Mouse (Mus musculus): ENCODE measurements around the gene Stx8.

Gene Stx8

DNA sequence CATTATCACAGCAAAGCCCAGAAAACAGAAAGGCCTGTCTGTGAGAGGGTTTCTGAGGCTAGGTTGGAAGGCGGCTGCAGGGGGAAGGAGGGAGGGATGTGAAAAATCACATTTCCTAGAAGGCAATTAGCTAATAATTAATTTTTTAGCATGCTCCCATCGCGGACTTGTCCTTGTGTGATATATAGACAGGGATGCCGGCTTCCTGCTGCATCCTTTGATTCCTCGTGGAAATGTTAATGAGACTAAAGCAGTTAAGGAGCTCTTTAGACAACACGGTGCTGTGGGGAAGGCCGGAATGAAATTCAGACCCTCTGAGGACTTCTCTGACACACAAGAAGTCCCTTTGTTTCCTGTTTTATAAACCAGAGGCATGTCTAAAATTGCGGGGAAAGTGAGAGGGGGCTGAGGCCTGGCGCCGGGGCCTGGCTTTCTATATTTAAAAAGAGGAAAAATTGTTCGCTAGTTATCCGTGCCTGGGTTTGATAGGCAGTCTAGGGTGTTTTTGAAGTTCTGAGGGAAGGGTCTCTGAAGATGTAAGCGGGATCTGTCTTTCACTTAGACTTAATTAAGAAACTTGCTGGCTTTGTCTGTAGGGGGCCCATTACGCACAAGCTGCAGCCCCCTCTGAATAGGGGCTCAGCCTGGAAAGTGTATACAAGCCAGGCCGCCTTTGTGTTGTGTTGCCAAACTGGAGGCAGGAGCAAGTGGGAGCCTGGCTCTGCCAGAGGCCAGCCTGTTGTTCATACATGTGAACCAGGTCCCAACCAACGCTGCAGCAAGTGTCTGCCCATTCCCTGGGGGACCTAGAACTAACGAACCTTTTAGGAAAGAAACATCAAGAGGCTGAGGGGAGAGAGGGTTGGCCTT is 179.8 kb downstream of the Stx8 start:
- DNase-seq (ENCODE audit: low spot score) = no peak

DNA sequence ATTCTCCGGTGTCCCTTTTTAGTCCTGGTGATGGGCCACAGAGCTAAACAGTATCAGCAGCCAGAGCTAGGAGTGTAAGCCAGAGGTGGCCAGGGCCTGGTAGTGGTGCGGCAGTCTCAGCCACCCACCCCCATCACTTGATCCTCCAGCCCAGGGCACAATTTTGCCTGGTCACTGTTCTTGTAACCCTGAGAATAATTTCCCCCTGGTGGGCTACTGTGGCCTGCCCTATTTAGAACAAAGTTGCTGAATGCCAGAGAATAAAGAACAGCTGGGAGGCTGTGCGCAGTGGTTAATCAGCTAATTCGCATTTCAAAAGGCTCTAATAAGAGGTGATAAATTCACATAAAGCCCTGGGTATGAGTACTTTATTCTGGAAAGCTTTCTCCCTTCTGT is 180.5 kb downstream of the Stx8 start:
- DNase-seq (ENCODE audit: low spot score) = no peak

DNA sequence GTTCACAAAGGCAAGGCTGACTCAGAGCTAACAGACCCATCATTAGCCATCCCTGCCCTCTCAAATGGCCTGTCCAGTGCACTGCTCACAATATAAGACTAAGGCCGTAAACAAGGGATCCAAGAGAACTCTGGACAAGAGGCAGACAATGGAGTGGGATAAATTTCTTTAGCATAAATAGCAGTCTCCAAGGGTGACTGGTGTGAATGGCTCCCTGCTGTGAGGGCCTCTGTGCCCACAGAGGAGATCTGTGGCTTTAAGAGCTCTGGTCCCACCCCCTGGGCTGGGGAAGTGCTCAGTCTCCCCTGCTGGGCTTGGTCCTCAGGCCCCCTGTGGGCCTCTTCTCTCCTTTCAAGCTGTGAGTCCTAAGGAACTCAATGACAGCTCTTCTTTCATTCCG is 184.9 kb downstream of the Stx8 start:
- DNase-seq (ENCODE audit: low spot score) = no peak

DNA sequence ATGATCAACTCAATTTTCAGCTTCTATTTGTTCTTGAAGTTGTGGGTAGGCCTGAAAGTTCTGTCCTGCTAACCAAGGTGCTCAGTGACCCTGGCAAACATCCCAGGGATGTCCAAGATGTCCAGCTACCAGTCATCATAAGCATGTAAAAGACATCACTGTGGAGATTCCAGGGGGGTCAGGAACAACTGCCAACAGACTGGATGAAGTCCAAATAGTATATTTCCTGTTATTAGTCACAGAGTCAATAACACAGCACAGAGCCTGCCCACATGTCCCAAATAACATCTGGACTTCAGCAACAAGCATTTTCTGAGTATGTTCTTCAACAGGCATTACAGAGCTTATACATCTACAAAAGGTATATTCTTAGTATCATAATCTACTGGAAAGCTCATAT is 189.8 kb downstream of the Stx8 start:
- no peak for DNase-seq (ENCODE audit: low spot score)

DNA sequence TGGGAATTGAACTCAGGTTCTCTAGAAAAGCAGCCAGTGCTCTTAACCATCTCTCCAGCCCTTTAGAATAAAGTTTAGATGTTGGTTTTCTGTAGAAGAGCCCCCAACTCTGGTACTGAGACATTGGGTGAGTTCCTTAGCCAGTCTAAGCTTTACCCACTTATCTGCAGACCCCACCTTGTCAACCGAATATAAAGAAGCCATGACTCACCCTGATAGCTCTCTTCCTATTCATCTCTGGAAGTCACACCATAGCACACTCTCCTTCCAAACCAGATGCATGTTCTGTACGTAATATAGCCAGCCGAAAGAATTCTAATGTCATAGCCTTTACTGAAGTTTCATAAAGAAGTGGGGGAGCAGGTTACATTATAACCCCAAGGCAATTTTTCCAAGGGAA is 192.2 kb downstream of the Stx8 start:
- no peak for DNase-seq (ENCODE audit: low spot score)

DNA sequence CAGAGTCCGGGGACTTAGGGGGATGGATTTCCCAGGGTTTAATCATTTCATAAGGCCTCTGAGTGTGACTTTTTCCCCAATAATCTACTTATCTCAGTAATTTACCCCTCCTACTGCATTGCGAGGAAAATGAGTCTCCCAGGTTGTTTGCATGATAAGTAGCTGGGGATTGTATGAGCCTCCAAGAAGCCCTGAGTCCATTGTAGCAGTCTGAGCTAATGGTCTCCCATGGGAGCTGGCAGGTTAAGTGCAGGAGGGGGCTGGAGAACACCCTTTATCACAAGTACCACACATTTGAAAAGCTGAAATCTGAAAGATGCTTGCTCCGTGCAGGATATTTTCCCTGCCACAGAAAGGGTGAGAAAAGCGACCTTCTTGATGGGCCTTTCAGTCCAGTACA is 193.9 kb downstream of the Stx8 start:
- DNase-seq (ENCODE audit: low spot score) = no peak

DNA sequence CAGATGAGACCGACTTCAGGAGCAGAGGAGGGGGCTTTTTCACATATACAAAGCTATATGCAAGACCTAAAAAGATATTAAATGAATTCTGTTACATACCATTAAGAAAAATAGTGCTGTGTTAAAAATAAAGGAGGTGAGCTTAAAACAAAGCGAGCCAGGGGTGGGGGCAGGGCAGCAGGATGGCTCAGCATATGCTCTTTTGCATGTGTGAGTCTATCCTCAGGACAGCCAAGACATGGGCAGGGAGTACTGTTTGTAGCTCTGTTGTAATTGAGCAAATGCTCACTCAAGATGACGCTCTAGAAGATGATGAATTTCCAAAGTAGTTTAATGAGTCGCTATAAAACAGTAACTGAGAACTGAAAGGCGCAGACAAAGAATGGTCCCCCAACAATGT is 198.4 kb downstream of the Stx8 start:
- DNase-seq (ENCODE audit: low spot score) = no peak

DNA sequence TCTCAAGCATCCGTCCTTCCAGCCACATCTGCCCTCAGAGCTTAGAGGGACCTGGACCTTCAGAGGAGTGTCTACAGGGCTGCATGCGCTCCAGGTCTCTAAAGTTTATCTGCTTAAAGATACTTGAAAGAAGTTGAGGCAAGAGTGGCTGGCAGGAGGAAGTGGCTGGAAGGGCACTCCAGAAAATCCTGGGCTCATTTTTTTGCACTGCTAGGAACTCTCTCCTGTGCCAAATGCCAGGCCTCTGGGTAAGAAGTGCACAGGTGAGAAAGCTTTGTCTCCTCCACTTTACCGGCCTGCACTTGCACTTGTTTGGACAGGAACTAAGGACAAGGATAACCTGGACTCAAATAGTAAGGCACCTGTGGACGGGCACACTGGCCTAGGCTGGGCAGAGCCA is 202.4 kb downstream of the Stx8 start:
- no peak for DNase-seq (ENCODE audit: low spot score)

DNA sequence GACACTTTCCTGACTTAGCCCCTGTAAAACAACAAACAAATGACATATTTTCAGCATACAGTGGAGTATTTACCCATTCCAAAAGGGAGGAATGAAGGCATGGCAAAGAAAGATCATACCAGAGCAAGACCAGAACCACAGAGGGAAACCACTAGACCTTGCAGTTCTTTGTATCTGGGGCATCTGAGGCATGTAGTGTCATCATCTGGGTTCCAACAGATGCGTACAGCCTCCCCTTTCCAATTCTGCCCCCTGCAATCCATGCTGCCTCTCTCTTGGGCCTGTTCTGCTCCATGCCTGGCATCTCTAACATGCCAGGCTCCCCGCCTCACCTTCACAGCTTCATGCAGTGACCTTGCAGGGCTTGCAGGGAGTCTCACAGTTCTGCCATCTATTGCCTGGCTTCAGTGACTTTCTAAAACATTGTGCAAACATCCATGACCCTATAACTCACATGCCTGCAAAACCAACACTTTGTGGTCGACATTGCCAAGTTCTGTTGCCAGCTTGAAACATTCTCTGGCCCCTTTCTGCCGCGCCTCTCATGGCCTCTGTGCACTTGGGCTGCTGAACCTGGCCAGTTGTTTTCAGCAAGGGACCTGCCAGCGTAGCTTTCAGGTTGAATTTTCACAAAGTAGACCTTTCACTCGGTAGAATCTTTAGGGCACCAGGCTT is 206.1 kb downstream of the Stx8 start:
- DNase-seq (ENCODE audit: low spot score) = no peak

DNA sequence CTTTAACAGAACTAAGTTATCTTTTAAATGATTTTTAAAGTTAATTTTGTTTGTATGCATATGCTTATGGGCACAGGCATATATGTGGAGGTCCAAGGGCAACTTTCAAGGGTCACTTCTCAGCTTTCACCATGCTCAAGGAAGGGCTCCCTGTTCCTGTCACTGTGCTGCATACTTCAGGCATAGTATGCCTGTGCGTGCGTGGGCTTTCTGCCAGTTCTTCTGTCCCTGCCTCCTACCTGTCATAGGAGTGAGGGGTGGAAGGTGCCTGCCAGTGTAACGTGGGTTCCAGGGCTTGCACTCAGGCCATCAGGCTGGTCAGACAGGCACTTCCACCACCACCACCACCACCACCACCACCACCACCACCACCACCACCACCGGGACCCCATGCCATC is 206.7 kb downstream of the Stx8 start:
- DNase-seq (ENCODE audit: low spot score) = no peak

DNA sequence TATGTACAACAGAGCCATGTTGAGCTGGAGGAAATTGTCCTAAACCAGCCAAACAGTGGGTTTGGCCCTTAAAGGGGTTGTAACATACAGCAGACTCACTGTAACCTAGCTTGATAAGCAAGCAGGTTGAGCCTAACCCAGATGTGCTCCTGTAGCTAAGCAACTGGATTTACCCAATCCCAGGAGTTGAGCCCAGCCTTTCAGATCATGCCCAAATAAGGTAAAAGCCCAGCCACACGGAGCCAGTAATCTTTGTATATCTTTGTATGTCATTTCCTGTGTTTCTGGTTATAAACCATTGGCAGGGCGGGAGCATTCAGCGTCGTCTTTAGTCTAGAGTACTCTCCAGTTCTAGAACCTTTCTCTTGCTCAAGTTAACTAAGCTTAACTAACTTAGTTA is 210.6 kb downstream of the Stx8 start:
- DNase-seq (ENCODE audit: low spot score) = no peak

DNA sequence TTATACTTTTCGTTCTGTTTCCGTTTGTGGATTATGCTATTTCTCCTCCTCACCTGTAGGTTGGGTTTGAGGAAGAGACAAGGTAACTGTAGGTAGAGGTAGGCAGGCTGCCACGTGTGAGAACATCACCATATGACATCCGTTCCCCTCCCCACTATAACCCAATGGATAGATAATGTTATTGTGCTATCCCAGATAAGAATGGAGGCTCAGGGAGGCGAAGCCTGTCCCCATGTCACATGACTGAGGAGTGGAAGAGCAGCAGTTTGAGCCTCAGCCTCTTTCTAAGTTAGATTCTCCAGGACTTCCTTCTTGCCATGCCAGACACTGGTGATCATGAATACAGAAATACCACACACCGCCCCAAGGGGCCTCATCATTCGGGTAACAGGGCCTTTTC is 211.4 kb downstream of the Stx8 start:
- DNase-seq (ENCODE audit: low spot score) = no peak

DNA sequence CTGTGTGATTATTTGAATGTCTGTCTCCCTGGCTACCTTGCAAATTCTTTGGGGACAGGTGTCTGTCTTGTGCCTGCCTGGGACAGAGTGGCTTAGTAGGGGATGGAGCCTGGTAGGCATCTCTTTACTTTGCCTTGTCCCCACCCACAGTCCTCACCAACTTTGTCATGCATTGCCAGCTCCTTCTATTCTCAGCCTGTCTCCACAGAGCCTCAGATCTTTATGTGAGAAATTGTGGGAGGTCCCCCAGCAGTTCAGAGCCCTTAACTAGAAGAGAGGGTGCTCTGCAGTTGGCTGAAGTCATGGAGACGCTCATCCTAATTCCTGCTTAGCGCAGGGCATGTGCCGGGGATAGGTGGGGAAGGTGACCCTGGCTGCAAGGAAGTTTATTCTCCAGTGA is 219.7 kb downstream of the Stx8 start:
- DNase-seq (ENCODE audit: low spot score) = no peak

DNA sequence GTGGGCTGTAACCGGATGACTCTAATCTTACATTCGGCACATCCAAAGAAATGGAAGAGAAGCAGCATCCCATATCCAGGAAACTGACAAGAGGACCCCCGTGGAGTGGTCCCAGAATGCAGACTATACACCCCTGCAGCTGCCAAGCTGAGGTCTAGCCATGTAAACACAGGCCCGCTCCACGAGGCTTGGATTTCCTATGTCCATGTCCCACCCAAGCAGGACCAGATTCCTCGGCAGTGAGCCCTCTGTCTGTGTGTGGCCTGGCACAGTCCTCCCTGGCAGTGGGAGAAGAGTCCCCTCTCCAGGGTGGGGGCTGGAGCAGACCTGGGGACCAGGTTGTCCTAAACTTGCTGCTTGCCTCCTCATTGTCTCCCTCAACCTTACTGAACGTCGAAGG is 221.2 kb downstream of the Stx8 start:
- no peak for DNase-seq (ENCODE audit: low spot score)

DNA sequence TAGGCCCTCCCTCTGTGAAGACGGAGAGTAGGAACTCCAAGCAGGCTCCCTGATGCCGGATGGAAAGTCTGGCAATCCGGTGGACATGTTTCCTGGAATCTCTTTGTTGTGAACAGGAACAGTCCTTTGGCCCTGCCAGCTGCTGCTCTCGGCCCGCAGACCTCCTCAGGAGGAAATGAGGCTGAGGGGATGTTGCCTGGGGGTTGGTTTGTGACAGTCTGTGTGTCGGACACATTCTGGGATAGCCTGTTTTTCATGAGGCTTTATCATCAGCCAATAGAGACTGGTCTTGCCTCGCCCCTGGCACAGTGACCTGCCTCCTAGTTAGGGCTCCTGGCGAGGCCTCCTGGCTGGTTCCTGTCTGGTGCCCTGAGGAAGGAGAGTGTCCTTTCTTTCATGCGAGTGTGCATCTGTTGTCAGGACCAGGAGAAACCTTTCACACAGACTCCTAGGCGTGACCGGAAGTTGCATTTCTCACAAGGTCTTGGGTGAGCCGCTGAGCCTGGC is 222.8 kb downstream of the Stx8 start:
- no peak for DNase-seq (ENCODE audit: low spot score)

DNA sequence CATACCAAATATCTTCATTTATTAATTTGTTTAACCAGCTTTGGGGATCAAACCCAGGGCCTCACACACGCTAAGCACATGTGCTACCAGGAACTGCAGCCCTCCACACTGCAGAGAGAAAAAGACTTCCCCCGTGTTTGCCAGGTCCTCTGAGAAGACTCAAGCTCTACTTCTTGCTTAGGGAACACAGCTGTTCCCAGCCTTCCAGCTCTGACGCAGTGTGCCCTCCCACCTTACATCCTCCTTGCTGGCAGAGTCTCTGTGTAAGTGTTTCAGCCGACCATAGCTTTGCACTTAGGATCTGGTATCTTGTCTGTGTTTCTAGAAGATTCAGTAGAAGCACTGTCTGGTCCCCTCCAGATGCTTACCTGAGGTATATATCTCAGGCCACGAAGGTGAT is 224.9 kb downstream of the Stx8 start:
- DNase-seq (ENCODE audit: low spot score) = no peak

DNA sequence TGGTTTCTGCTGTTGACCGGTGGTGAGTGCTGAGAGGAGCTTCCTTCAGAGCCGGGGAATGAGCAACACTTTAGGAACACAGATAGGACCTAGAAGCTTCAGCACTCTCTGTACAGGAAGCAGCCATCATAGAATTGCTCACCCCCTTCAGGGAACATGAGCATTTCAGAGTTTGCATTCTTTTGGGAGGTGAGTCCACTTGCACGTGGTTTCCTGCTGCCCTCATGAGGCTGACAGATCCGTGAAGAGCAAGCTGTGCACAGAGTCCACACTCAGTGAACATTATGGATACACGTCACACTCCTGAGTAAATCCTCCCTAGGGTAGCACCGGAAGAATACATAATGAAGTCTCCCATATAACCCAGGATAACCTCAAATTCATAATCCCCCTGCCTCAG is 229.2 kb downstream of the Stx8 start:
- DNase-seq (ENCODE audit: low spot score) = no peak

DNA sequence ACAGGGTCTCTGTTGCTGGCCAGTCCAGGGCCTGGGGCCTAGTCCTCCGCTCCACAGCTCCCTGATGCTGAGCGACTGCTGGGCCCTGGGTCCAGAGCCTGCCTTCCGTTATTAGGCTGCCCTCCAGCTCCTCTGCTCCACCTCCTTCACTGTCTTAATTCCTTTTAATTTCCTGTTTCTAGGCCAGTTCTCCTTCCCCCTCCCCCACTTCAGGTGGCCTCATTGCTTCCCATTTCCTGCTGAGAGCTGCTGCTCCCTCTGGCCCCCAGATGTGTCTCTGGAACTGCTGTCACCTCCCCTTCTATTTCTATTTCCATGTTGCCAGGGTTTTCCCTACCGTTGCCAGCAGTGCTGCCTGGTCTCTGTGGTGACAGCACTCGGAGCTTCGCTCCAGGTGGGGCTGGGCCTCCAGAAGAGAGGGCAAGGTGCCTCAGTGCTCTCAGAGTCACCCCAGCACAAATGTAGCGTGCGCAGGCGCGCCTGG is 229.7 kb downstream of the Stx8 start:
- DNase-seq (ENCODE audit: low spot score) = no peak

DNA sequence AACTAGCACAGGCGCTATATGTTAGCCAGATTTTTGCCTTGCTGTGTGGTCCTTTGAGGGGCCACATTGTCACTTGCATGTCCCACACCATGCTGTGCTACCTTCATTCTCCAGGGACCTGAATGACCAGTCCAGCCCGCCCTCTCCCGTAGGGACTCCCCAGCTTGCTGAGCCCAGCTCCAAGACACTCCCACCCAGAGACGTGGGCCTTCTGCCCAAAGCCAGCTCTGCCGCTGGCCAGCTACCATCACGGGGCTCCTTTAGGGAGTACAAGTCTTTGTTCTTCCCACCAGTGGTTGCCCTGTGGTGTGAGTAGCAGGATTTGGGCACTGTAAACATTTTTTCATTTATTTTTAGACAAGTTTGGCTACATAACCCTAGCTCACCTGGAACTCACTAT is 230.6 kb downstream of the Stx8 start:
- DNase-seq (ENCODE audit: low spot score) = no peak

DNA sequence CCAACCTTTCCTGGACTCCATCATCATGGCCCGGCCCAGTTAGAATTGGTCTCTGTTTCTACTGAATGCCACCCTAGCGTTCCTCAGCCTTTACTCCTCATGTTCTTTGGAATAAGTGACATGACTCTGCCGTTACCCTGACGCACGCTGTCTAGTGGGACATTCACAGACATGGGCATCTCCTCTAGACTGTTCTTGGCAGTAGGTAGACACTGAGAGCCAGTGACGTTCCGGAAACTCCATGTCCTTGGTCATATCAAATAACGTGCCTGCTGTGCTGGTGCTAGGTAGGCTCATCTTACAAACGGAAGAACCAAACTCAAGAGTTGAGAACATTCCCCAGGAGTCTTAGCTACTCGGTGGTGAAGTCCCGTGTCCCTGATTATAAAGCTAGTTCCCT is 231.5 kb downstream of the Stx8 start:
- DNase-seq (ENCODE audit: low spot score) = no peak

DNA sequence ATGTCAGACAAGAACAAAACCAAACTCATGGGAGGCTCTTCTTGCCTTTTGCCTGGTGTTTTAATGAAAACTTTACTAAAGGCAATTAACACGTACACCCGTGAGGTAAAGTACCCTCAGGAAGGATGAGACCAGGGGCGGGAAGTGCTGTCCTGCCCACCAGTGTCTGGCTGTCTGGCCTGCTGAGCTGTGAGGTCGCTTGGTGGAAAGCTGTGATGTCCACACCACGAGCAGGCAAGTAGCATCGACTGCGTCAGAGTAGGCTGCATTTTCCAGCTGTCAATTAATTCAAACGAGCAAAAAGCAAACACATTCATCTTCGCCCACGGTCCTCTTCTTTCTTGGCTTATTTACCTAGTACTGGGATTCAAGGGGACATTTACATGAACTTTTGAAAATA is 232.7 kb downstream of the Stx8 start:
- no peak for DNase-seq (ENCODE audit: low spot score)

DNA sequence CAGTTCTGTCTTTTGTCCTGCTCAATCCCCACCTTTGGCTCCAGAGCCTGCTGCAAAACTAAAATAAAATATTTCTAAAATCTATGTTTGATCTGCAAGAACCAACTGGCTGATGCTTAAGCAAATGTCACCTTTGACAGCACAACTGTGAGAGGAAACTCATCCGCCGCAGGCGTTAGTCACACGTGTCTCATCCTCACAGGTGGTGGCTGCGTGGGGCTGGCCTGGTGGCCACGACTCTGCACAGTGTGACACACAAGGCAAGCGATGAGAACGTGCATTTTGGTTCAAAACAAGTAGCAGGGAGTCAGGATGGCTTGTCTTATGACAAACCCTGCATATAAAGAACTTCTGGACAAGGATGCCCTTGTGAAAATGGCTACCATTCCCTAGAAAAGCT is 233.1 kb downstream of the Stx8 start:
- DNase-seq (ENCODE audit: low spot score) = no peak

DNA sequence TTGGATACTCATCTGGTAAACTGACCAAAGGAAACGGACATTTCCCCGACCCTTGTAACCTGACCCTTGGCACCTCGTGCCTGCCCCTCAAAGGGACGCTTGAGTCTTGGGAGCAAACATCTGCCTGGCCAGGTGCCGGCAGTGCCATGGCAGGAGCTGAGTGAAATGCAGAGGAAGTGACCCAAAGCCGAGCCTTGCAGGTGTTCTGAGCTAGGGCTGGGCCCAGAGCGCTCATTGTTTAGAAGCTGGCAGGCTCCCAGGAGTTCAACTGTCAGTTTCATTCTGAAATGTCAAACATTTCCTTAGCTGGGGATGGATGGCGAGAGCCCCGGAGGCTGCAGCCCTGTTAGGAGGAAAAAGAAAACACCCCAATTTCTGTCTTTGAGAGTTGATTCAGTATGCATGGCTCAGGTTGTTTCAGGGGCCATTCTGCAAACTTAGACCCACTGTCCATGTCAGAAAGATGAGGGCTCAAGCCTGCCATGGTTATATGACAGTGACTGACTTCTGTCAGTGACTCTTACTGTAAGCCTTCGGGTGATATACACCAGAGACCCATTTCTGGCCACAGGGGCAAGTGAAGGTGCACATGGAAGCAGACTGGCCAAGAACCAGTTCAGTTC is 233.9 kb downstream of the Stx8 start:
- no peak for DNase-seq (ENCODE audit: low spot score)

Data from c-Kit-positive CD71-positive TER-119-positive erythroid progenitor cells, embryonic 14.5 days (primary cell).